Mouse (Mus musculus) right cerebral cortex, postnatal 10 days (tissue): ENCODE measurements at regions not wholly inside any gene's neighbourhood (a gene's known extent, or its start where the extent isn't known, plus 50 kb on each side); places are given as distances from the start of the nearest gene placed in this dataset.
"Not testable (repeated sequence)": the region's sequence is repeated elsewhere in the genome, so short reads cannot be mapped to it uniquely, and the experiment has no call there.

ENCODE experiments used
- DNase-seq, 2 experiments: peaks; one replicate each; pipeline ENCODE4 v3.0.0; 2021; ENCODE audit warnings: low spot score in 2 of 2

DNA sequence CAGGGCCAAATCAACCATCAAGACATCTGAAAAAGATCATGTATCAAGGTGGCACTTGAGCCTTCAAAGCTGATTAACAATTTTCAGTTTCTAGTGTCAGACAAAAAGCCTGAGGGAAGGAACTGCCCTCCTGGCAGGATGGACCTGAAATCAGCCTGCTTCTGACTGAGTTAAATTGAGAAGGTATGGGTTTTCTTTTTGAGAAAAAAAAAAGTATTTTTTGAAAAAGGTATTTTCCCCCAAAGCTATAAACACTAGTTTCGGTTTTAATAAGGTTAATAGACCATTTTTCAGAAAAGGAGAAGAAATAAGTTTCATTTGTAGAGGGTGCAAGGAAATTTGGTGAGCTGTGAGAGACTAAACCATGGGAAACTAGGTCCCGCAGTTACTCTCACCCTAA is 124.6 kb upstream of the Mrpl21 start:
- DNase-seq: not testable (repeated sequence)

DNA sequence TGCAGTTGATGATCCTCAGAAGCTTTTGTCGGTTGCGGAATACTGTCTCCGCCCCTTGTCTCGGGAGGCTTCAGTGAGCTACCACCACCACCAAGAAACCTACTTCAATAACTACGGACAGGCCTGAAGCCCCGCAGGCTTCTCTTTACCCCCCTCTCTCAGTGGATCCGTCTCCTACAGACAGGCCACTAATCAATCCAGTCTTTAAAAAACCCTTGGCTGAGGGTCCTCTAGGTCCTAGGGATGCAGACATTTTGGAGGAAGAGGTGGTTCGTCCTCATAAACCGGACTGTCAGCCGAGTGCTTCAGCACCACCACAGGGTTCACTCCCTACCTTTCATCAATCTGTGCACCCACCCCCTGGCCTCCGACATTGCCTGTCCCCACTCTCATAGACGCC is 123.4 kb upstream of the Mrpl21 start:
- no peak for DNase-seq

DNA sequence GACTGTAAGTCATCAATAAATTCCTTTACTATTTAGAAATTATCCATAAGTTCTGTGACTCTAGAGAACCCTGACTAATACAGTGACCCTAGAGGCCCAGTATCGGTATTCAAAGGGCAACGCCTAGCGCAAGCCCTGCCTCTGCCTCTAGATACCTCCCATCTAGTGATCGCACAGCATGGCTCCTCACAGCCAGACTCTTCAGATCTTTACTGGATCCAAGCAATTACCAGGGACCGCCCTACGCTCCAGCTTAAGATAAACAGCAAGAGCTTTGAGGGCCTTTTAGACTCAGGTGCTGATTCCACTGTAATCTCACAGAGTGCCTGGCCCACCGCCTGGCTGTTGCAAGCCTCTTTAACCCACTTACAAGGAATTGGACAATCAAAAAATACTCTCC is 115.0 kb upstream of the Mrpl21 start:
- DNase-seq: no peak

DNA sequence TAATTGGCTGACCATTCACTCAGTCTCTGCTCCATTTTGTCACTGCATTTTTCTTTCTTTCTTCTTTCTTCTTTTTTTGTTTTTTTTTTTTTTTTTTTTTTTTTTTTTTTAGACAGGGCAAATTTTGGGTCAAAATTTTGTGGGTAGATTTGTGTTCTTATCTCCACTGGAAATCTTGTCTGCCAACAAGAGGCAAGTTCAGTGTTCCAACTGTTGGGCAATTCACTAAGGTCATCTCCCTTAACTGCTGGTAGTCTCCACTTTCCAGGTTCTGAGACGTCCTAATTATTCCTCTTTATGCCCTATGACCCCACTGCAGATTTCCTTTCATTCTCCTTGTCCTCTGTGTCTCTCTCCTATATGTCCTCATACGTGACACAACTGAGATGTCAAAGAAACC is 100.1 kb upstream of the Mrpl21 start:
- no peak for DNase-seq

DNA sequence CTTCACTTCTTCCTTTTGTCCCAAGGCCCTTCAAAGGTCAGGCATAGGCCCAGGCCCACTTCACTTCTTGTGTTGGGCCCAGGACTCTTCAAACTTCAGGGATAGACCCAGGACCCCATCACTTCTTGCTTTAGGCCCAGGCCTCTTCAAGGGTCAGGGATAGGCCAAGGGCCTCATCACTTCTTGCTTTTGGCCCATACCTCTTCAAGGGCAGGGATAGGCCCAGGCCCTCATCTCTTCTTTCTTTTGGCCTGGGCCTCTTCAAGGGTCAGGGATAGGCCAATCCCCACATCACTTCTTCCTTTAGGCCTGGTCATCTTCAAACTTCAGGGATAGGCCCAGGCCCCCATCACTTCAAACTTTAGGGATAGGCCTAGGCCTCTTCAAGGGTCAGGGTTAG is 90.1 kb upstream of the Mrpl21 start:
- no peak for DNase-seq

DNA sequence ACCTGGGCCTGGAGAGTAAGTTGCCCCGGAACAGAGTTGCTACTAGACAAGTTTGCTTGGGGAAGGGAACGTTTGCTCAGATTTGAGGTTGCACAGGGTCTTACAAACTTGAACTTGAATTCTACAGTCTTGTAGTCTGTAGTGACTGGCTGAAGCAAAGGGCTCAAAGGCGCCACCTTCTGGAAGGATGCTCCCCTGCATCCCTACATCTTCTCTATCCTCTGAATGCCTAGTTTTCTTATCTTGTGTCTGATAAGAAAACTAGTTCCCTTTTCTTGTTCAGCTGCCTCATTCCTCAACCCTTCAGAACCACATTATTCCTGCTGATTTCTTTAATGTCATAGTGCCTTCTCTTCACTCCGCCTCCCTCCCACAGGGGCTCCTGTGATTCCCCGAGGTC is 78.2 kb upstream of the Mrpl21 start:
- DNase-seq: not testable (repeated sequence)

DNA sequence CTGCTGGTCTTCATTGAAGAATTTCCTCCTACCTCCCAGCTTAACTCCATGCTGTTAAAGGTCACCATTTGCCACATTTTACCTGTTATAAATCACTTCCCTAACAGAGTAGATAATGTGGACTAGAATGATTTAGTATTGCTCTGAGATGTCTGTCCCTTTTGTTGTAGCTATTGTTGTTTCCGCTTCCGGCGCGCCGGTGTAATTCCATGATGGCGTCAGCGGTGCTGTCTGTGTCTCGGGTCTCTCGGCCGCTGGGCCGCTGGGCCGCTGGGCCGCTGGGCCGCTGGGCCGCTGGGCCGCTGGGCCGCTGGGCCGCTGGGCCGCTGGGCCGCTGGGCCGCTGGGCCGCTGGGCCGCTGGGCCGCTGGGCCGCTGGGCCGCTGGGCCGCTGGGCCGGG is 77.3 kb upstream of the Mrpl21 start:
- not testable (repeated sequence) for DNase-seq

DNA sequence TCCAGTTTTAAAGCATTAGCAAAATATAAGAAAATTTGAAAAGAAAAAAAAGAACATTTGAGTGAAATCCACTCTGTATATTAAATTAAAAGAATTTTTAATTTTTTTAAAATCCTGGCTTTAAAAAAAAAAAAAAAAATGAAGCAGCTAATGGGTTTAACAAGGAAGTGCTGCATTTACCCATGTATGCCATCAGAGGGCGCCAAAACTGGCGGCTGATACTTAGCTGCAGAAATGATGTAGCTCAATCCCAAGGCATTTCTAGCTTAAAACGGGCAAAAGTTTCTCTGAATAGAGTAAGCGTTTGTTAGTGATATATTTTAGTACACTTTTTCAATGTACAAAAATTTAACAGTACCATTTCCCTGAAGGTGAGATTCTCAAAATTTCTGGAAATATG is 74.4 kb upstream of the Mrpl21 start:
- peak; percentile 57 for DNase-seq
